24 mouse cellular contexts compared by ENCODE assay signal in genomic region chr7:113856067-113856466, GRCm38 (mm10).
DNase-seq lines count a peak whose midpoint lies in the region; ATAC-seq and TF ChIP-seq lines count a peak whose summit lies in the region.
"Had no signal": no experiment of that assay in that cellular context is flagged by ENCODE, and none has a peak within 500 bp of the region (broad histone marks: within the 10 kb centered on the region; RNA-seq: fewer than 3 reads in every experiment).

No protein-coding gene starts in this region.

- TF ChIP-seq CTCF in testis, adult 2 months (IDR thresholded peaks at IDR 0.05; ENCODE audit: control insufficient read depth, insufficient read depth, insufficient replicate concordance, low read depth, low read length), result no peak

- H3K4me2 ChIP-seq in liver, embryonic 16.5 days (ENCODE audit: low read depth, low read length), result no peak overlapping the region
- H3K4me2 ChIP-seq: embryonic facial prominence, embryonic 12.5 days; embryonic facial prominence, embryonic 15.5 days; forebrain, embryonic 12.5 days; forebrain, embryonic 15.5 days; heart, embryonic 11.5 days; hindbrain, embryonic 13.5 days had no signal

- TF ChIP-seq POLR2A in testis, adult 2 months (IDR thresholded peaks at IDR 0.05; ENCODE audit: control insufficient read depth, low read depth, low read length), result no peak

- no peaks in the 10 kb centered on the region for H3K27me3 ChIP-seq in liver, embryonic 16.5 days (ENCODE audit: control insufficient read depth, insufficient read depth, low read depth, low read length)
- no peaks in the 10 kb centered on the region for H3K27me3 ChIP-seq in testis, adult 2 months (ENCODE audit: control insufficient read depth, insufficient read depth, low read length)
- H3K27me3 ChIP-seq in midbrain, embryonic 10.5 days (ENCODE audit: low read depth, poor library complexity, severe bottlenecking), result no peaks in the 10 kb centered on the region
- H3K27me3 ChIP-seq: embryonic facial prominence, embryonic 12.5 days; embryonic facial prominence, embryonic 15.5 days; forebrain, embryonic 15.5 days; hindbrain, embryonic 13.5 days had no signal

- no peak for DNase-seq in liver
- no peak for DNase-seq in testis, postnatal 14 days (ENCODE audit: low spot score)
- DNase-seq in retina, embryonic 14.5 days (ENCODE audit: low spot score), result no peak
- DNase-seq in midbrain, embryonic 10.5 days (ENCODE audit: low spot score), result no peak
- DNase-seq: adrenal gland, adult 8-10 months; adrenal gland, postnatal 25 days; cerebellum, adult 18-20 months; cerebellum, adult 9-10 months; cerebellum, postnatal 14 days; gastrocnemius, postnatal 36 days had no signal

- H3K4me3 ChIP-seq in liver, embryonic 16.5 days (ENCODE audit: low read depth, low read length), result no peak overlapping the region
- H3K4me3 ChIP-seq in testis, adult 2 months (ENCODE audit: control insufficient read depth, low read depth, low read length), result peak overlapping the region; percentile 19; the same call in 1 of the 2 replicates
- no peak overlapping the region for H3K4me3 ChIP-seq in midbrain, embryonic 10.5 days
- H3K4me3 ChIP-seq: embryonic facial prominence, embryonic 12.5 days; embryonic facial prominence, embryonic 15.5 days; erythroblast, embryonic 14.5 days; forebrain, embryonic 12.5 days; forebrain, embryonic 15.5 days; hindbrain, embryonic 10.5 days; hindbrain, embryonic 13.5 days had no signal

- H3K36me3 ChIP-seq in liver, embryonic 16.5 days (ENCODE audit: control insufficient read depth, insufficient read depth), result no peaks in the 10 kb centered on the region
- no peaks in the 10 kb centered on the region for H3K36me3 ChIP-seq in testis, adult 2 months (ENCODE audit: control insufficient read depth, insufficient read depth, low read length)
- no peaks in the 10 kb centered on the region for H3K36me3 ChIP-seq in midbrain, embryonic 10.5 days
- H3K36me3 ChIP-seq: embryonic facial prominence, embryonic 12.5 days; embryonic facial prominence, embryonic 15.5 days; forebrain, embryonic 12.5 days; forebrain, embryonic 15.5 days; hindbrain, embryonic 10.5 days; hindbrain, embryonic 13.5 days had no signal

- 28% methylated on average over 3 of the region's 3 CpGs for WGBS in liver, embryonic 16.5 days (ENCODE audit: insufficient replicate concordance)
- WGBS in midbrain, embryonic 10.5 days, result 77% methylated on average over 3 of the region's 3 CpGs

- no peaks in the 10 kb centered on the region for H3K9me3 ChIP-seq in liver, embryonic 16.5 days (replicated peaks; ENCODE audit: control insufficient read depth, low read length)
- no peaks in the 10 kb centered on the region for H3K9me3 ChIP-seq in midbrain, embryonic 10.5 days (replicated peaks)
- H3K9me3 ChIP-seq: embryonic facial prominence, embryonic 12.5 days; embryonic facial prominence, embryonic 15.5 days; forebrain, embryonic 12.5 days; forebrain, embryonic 15.5 days; hindbrain, embryonic 10.5 days; hindbrain, embryonic 13.5 days had no signal

- peak; percentile 47 for ATAC-seq in liver, embryonic 16.5 days (ENCODE audit: low read depth)
- peak; percentile 91 for ATAC-seq in granulocyte monocyte progenitor cell, adult 5-6 weeks (replicated peaks; ENCODE audit: poor library complexity, severe bottlenecking)
- ATAC-seq in megakaryocyte progenitor cell, adult 5-6 weeks (replicated peaks; ENCODE audit: poor library complexity), result peak; percentile 85
- ATAC-seq: activated CD4-positive, CD25-positive, alpha-beta regulatory T cell, adult 4 months; forebrain, embryonic 15.5 days; hindbrain, embryonic 16.5 days had no signal

- H3K27ac ChIP-seq in liver, embryonic 16.5 days (ENCODE audit: low read length), result no peak overlapping the region
- H3K27ac ChIP-seq in testis, adult 2 months (ENCODE audit: control insufficient read depth, insufficient read depth, low read depth, low read length), result no peak overlapping the region
- H3K27ac ChIP-seq in midbrain, embryonic 10.5 days (replicated peaks), result no peak overlapping the region
- H3K27ac ChIP-seq: embryonic facial prominence, embryonic 12.5 days; embryonic facial prominence, embryonic 15.5 days; forebrain, embryonic 12.5 days; forebrain, embryonic 15.5 days; hindbrain, embryonic 10.5 days; hindbrain, embryonic 13.5 days had no signal

- no peak overlapping the region for H3K9ac ChIP-seq in liver, embryonic 16.5 days (ENCODE audit: low read depth, low read length)
- H3K9ac ChIP-seq: embryonic facial prominence, embryonic 12.5 days; embryonic facial prominence, embryonic 15.5 days; forebrain, embryonic 12.5 days; forebrain, embryonic 15.5 days; hindbrain, embryonic 13.5 days had no signal

- no peaks in the 10 kb centered on the region for H3K4me1 ChIP-seq in liver, embryonic 16.5 days (ENCODE audit: control insufficient read depth, low read depth, low read length)
- H3K4me1 ChIP-seq in testis, adult 2 months (ENCODE audit: control insufficient read depth, insufficient read depth, low read length), result peaks cover 2% of the 10 kb centered on the region; the same call in 1 of the 2 replicates
- H3K4me1 ChIP-seq in midbrain, embryonic 10.5 days, result 0 out of 2 replicates have a peak, but pooled peaks cover 3% of the 10 kb centered on the region
- H3K4me1 ChIP-seq: forebrain, embryonic 12.5 days; forebrain, embryonic 15.5 days; hindbrain, embryonic 10.5 days; hindbrain, embryonic 13.5 days had no signal
